Mouse (Mus musculus) embryonic fibroblast, embryonic 13.5 days (primary cell): ENCODE measurements around the gene Rnf208.

Source experiments
- CTCF ChIP-seq: IDR thresholded peaks from 2 replicates; pipeline ENCODE4 v1.5.1; 2011; ENCODE audit warnings: mild to moderate bottlenecking, control low read depth, low read length, moderate library complexity, borderline replicate concordance; ENCODE audit not compliant: insufficient read depth
- POLR2A ChIP-seq: IDR thresholded peaks from 2 replicates; pipeline ENCODE4 v1.6.1; 2011; ENCODE audit warnings: low read depth, mild to moderate bottlenecking, control low read depth, low read length, moderate library complexity

DNA sequence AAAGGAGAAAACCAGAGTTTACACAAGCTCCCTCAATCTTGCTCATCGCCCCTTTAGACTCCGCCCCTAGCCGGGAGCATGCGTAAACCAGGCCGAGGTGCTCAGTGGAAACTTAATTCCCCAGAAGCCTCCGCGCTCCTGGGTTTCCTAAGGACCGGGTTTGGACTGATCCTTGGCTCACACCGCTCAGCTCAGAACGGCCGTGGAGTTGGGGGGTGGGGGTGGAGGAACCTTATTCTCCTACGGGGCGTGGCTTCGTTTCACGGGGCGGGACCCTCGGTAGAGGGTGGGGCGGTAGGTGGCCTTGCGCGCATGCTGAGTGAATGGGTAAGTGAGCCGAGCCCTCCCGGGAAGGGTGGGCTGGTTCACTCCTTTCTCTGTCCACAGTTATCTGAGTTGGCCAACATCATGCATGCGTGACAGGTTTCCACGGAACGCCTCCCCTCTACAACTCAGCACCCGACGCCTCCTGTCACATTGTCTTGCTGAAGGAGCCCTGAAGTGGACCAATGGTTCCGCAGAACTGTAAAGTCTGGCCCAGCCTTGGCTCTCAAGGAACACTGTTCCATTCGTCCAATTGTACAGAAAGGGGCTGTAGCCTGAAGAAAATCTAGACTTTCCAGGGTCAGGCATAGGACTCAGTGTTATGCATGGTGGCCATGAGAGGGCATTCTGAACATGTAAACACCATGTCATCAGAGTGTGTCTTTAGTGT is 1.2 kb upstream of the Rnf208 start:
- no peak for TF ChIP-seq CTCF
- no peak; the same call in 1 of the 2 replicates for TF ChIP-seq POLR2A
